19 mouse cellular contexts compared by ENCODE assay signal in the genomic region with DNA sequence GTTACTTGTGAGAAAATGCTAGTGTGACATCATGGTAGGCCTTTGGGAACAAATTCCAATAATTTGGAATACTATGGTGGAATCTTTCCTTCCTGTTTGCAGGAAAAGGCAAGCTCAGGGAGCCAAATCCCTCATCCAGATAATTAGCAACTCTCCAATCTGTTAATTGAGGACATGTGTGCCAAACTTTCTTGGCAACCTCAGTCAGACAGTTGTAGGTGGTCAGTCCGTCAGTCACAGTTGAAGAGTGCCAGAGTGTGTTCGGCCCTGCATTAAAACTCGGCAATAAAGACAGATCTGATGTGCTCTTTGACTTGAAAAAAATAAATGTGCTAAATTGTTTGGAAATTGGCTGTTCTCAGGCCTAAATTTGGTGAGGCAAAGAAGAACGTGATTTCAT.
DNase-seq lines count a peak whose midpoint lies in the region; ATAC-seq and TF ChIP-seq lines count a peak whose summit lies in the region.
"Had no signal": no experiment of that assay in that cellular context is flagged by ENCODE, and none has a peak within 500 bp of the region (broad histone marks: within the 10 kb centered on the region; RNA-seq: fewer than 3 reads in every experiment).

No protein-coding gene starts in this region.

- no peaks in the 10 kb centered on the region for H3K36me3 ChIP-seq in hindbrain, embryonic 16.5 days (ENCODE audit: control insufficient read depth, insufficient read depth, low read length)
- no peaks in the 10 kb centered on the region for H3K36me3 ChIP-seq in hindbrain, embryonic 13.5 days
- H3K36me3 ChIP-seq in forebrain, postnatal 0 days (ENCODE audit: insufficient read depth): no peaks in the 10 kb centered on the region
- H3K36me3 ChIP-seq in heart, embryonic 10.5 days: no peaks in the 10 kb centered on the region
- H3K36me3 ChIP-seq: hindbrain, embryonic 12.5 days had no signal

- H3K4me2 ChIP-seq in hindbrain, embryonic 16.5 days (ENCODE audit: low read length): no peak overlapping the region
- no peak overlapping the region for H3K4me2 ChIP-seq in hindbrain, embryonic 13.5 days
- H3K4me2 ChIP-seq in forebrain, postnatal 0 days (ENCODE audit: low read depth): no peak overlapping the region
- H3K4me2 ChIP-seq: hindbrain, embryonic 12.5 days had no signal

- no peaks in the 10 kb centered on the region for H3K4me1 ChIP-seq in hindbrain, embryonic 16.5 days (ENCODE audit: control insufficient read depth, insufficient read depth, low read depth, low read length)
- no peaks in the 10 kb centered on the region for H3K4me1 ChIP-seq in hindbrain, embryonic 13.5 days (replicated peaks)
- no peaks in the 10 kb centered on the region for H3K4me1 ChIP-seq in forebrain, postnatal 0 days (ENCODE audit: insufficient read depth)
- no peaks in the 10 kb centered on the region for H3K4me1 ChIP-seq in heart, embryonic 10.5 days
- H3K4me1 ChIP-seq: hindbrain, embryonic 12.5 days had no signal

- WGBS in hindbrain, embryonic 16.5 days: 65% methylated on average over 4 of the region's 4 CpGs
- 72% methylated on average over 4 of the region's 4 CpGs for WGBS in hindbrain, embryonic 13.5 days
- 36% methylated on average over 4 of the region's 4 CpGs for WGBS in forebrain, postnatal 0 days
- WGBS in heart, embryonic 10.5 days: 75% methylated on average over 4 of the region's 4 CpGs

- no peaks in the 10 kb centered on the region for H3K9me3 ChIP-seq in hindbrain, embryonic 16.5 days (ENCODE audit: control insufficient read depth, low read length)
- no peaks in the 10 kb centered on the region for H3K9me3 ChIP-seq in hindbrain, embryonic 13.5 days
- H3K9me3 ChIP-seq in forebrain, postnatal 0 days (ENCODE audit: low read length): no peaks in the 10 kb centered on the region
- no peaks in the 10 kb centered on the region for H3K9me3 ChIP-seq in heart, embryonic 10.5 days
- H3K9me3 ChIP-seq: hindbrain, embryonic 12.5 days; megakaryocyte, embryonic 14.5 days had no signal

- peak; percentile 63; the same call in 1 of the 2 replicates for ATAC-seq in hindbrain, embryonic 16.5 days
- no peak for ATAC-seq in hindbrain, embryonic 13.5 days (ENCODE audit: low FRiP score)
- no peak for ATAC-seq in forebrain, postnatal 0 days
- ATAC-seq: intestine, postnatal 0 days; liver, postnatal 0 days; midbrain, embryonic 16.5 days had no signal

- TF ChIP-seq CTCF in brain, embryonic 14.5 days (IDR thresholded peaks at IDR 0.05; ENCODE audit: borderline replicate concordance, extremely low read depth, insufficient read depth, insufficient read length): no peak
- no peak for TF ChIP-seq CTCF in forebrain, postnatal 0 days (IDR thresholded peaks at IDR 0.05; ENCODE audit: low read depth)

- no peak overlapping the region for H3K4me3 ChIP-seq in hindbrain, embryonic 16.5 days (ENCODE audit: low read length)
- no peak overlapping the region for H3K4me3 ChIP-seq in hindbrain, embryonic 13.5 days
- no peak overlapping the region for H3K4me3 ChIP-seq in forebrain, postnatal 0 days (ENCODE audit: low read depth, low read length)
- H3K4me3 ChIP-seq in heart, embryonic 10.5 days: no peak overlapping the region
- H3K4me3 ChIP-seq: erythroblast, embryonic 14.5 days; hindbrain, embryonic 12.5 days; megakaryocyte, embryonic 14.5 days had no signal

- no peaks in the 10 kb centered on the region for H3K27me3 ChIP-seq in hindbrain, embryonic 16.5 days (replicated peaks; ENCODE audit: control insufficient read depth, insufficient read depth, low read length)
- no peaks in the 10 kb centered on the region for H3K27me3 ChIP-seq in hindbrain, embryonic 13.5 days
- H3K27me3 ChIP-seq in forebrain, postnatal 0 days (ENCODE audit: insufficient read depth, low read length): no peaks in the 10 kb centered on the region
- no peaks in the 10 kb centered on the region for H3K27me3 ChIP-seq in heart, embryonic 10.5 days (ENCODE audit: insufficient read depth, poor library complexity, severe bottlenecking)
- H3K27me3 ChIP-seq: hindbrain, embryonic 12.5 days; megakaryocyte, embryonic 14.5 days had no signal

- no peak for TF ChIP-seq POLR2A in brain, embryonic 14.5 days (IDR thresholded peaks at IDR 0.05; ENCODE audit: borderline replicate concordance, extremely low read depth, insufficient read depth, insufficient read length, poor library complexity, severe bottlenecking)

- H3K27ac ChIP-seq in hindbrain, embryonic 16.5 days (ENCODE audit: low read depth, low read length): no peak overlapping the region
- no peak overlapping the region for H3K27ac ChIP-seq in hindbrain, embryonic 13.5 days
- H3K27ac ChIP-seq in forebrain, postnatal 0 days (ENCODE audit: low read depth, low read length): no peak overlapping the region
- no peak overlapping the region for H3K27ac ChIP-seq in heart, embryonic 10.5 days
- H3K27ac ChIP-seq: hindbrain, embryonic 12.5 days; stomach, postnatal 0 days had no signal

- no peak overlapping the region for H3K9ac ChIP-seq in hindbrain, embryonic 16.5 days (ENCODE audit: low read depth, low read length)
- no peak overlapping the region for H3K9ac ChIP-seq in hindbrain, embryonic 13.5 days
- no peak overlapping the region for H3K9ac ChIP-seq in forebrain, postnatal 0 days
- H3K9ac ChIP-seq: hindbrain, embryonic 12.5 days; liver, postnatal 0 days had no signal

- peak; percentile 90 for DNase-seq in brain, embryonic 14.5 days (ENCODE audit: low read depth)
- peak; percentile 25 for DNase-seq in cerebellum, adult 8-10 months
- DNase-seq in forebrain, postnatal 0 days: peak; percentile 22
- no peak for DNase-seq in heart, embryonic 10.5 days (ENCODE audit: low spot score)
- no peak for DNase-seq in B cell, adult 2 months
- no peak for DNase-seq in adrenal gland, adult 2 months
- DNase-seq: liver; liver, postnatal 0 days; lung, postnatal 14 days; right cerebral cortex, postnatal 14 days; thymus, postnatal 14 days had no signal

Comparison
In these comparisons a context has a peak if more than half of its experiments do, and no peak if none do; other contexts are left out.
1. DNase-seq: peak in brain, embryonic 14.5 days (single experiment), cerebellum, adult 8-10 months (single experiment) and forebrain, postnatal 0 days (single experiment); none in heart, embryonic 10.5 days (single experiment), B cell, adult 2 months (0 of 2) and adrenal gland, adult 2 months (single experiment).